Mouse (Mus musculus): ENCODE measurements around the gene Nfs1. TPM values are rescaled to one million over a fixed set of nuclear protein-coding genes. Genes with fewer than 3 reads are reported as not detected.

Nfs1 gene
- 28.1 and 30.0 TPM in 2 replicates for polyA plus RNA-seq (2015; fragmentation: Nextera tagmentation; extraction: Ambion mirVana)

DNA sequence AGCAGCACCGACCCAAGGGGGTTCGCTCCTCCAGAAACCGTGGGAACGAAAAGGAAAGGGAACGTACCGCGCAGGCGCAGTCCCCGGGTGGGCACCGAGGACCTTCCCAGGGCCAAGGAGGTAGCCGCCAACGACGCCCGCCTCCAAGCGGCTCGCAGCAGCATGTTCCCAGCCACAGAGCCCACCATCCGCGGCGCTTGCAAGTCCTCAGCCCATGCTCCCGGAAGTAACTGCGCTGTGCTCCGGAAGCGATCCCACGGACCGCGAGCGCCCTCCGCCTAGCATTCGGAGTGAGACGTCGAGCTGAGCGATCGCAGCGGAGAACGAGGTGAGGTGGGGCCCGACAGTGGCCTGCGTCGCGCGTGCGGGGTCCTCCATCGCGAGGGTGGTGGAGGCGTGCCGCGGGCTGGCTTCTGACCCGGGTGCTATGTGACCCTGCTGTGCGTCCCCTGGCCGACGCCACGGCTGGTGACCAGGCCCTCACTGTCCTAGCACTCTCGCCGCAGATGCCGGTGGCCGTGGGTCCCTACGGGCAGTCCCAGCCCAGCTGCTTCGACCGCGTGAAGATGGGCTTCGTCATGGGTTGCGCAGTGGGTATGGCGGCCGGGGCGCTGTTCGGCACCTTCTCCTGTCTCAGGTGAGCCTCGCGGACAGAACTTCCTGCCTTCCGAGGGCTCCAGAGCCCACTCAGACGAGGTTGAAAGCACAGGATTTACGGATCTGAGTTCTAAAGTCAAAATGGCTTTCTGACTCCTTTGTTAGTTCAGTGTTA is at the start of gene Nfs1, which contains the start of gene Romo1:
Nfs1 (minus strand) TSS at position 234 of the 772 bp plus-strand sequence.
Romo1 (plus strand) TSS at position 87 of the 772 bp plus-strand sequence.

DNA sequence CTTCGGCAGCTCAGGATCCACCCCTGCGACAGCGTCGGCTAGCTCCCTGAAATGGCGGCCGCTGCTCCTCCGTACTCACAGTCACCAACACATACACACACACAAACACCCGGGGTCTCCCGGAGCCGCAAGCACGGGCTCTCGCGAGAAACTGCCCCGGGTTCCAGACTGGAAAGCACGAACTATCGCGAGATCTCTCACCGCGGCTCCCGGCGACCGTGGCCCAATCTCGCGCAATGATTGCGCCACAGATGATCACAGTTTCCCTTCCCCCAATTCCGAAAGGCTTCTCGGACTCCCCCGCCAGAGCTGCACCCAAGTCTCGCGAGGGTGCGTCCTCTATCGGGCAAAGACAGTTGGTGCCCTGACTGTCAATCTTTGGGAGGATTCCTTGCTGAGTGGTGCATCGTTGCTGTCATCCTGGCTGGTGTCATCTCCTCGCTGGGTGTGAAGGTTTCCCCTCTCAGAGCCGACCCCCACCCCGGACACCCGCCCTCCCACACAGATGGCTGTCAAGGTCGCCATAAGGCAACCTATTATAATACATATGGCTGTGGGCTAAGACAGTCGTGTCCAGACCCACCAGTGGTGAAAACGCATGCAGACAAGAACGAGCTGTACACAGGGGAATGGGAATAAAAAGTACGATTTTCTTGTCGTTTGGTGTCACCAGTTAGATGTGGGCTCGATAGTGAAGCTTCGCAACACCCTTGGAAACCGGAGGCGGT is 36.3 kb upstream of the Nfs1 start, which contains the start of gene Rbm39:
Rbm39 (minus strand) TSS at position 145 of the 728 bp plus-strand sequence.

GRCm38 (mm10) chr2:156126992-156127391 is 17.0 kb downstream of the Nfs1 start, which contains the start of gene Gm28036:
Gm28036 (minus strand) TSS chr2:156127092.

DNA sequence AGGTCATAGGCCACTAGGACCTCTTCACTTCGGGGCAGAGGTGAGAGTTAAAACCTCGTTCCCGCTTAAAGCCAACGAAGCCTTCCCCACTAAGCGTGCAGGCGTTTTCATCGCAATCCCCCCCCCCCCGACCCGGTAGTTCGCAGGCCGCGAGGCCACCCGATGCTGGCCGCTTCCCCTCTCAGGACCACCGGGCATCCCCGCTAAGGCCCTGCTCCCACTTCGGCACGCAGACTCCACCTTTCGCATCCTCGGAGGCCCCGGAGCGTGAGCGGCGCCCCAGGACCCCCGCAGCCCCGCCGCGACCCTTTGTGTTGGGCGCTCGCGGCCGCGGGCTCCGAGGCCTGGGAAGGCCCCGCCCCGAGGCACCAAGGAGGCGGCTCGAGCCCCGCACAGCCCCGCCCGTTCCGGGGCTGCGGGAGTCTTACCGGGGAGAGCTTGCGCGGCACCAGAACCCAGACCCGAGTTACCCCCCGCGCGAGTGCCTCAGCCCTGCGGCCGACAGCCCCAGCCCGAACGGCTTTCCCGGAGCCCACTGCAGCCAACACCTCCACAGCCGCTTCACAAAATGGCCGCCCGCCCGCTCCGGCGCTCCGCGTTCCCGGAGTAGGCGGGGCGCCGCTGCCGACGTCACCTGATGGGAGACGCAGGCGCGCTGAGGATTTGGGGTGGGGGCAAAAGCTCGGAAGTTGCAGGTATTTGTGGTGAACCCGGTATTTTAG is 32.5 kb downstream of the Nfs1 start, which contains the start of the genes Cpne1 and Rbm12:
Cpne1 (minus strand) TSS at position 608 of the 722 bp plus-strand sequence.
Rbm12 (minus strand) TSS at position 621 of the 722 bp plus-strand sequence.

Other genes with a start within 250 kb of the Nfs1 start
- gene Uqcc1, start 213.9 kb downstream of the Nfs1 start, polyA plus RNA-seq (2015; fragmentation: Nextera tagmentation; extraction: Ambion mirVana) = 53.2 and 53.6 TPM in 2 replicates
- gene Gm15557, start 203.5 kb downstream of the Nfs1 start, polyA plus RNA-seq (2015; fragmentation: Nextera tagmentation; extraction: Ambion mirVana) = 0.21 TPM in 1 of 2 replicates, not detected in the other
- gene Gdf5, start 198.8 kb downstream of the Nfs1 start, polyA plus RNA-seq (2015; fragmentation: Nextera tagmentation; extraction: Ambion mirVana) = 14.6 and 16.2 TPM in 2 replicates
- 4.9 and 6.3 TPM in 2 replicates for gene Cep250, start 187.7 kb downstream of the Nfs1 start, polyA plus RNA-seq (2015; fragmentation: Nextera tagmentation; extraction: Ambion mirVana)
- 0.18 and 0.23 TPM in 2 replicates for gene 6430550D23Rik, start 136.2 kb downstream of the Nfs1 start, polyA plus RNA-seq (2015; fragmentation: Nextera tagmentation; extraction: Ambion mirVana)
- 121 and 140 TPM in 2 replicates for gene Ergic3, start 136.1 kb downstream of the Nfs1 start, polyA plus RNA-seq (2015; fragmentation: Nextera tagmentation; extraction: Ambion mirVana)
- gene Fer1l4, start 91.2 kb downstream of the Nfs1 start, polyA plus RNA-seq (2015; fragmentation: Nextera tagmentation; extraction: Ambion mirVana) = 10.7 and 11.6 TPM in 2 replicates
- gene Spag4, start 79.0 kb downstream of the Nfs1 start, polyA plus RNA-seq (2015; fragmentation: Nextera tagmentation; extraction: Ambion mirVana) = 1.2 and 1.8 TPM in 2 replicates
- gene Cpne1, start 32.2 kb downstream of the Nfs1 start, polyA plus RNA-seq (2015; fragmentation: Nextera tagmentation; extraction: Ambion mirVana) = 31.5 and 34.3 TPM in 2 replicates
- gene Rbm12, start 32.2 kb downstream of the Nfs1 start, polyA plus RNA-seq (2015; fragmentation: Nextera tagmentation; extraction: Ambion mirVana) = 9.8 and 15.9 TPM in 2 replicates
- gene Gm28036, start 17.1 kb downstream of the Nfs1 start, polyA plus RNA-seq (2015; fragmentation: Nextera tagmentation; extraction: Ambion mirVana) = 6.3 and 6.7 TPM in 2 replicates
- 362 and 366 TPM in 2 replicates for gene Romo1, start 147 bp downstream of the Nfs1 start, polyA plus RNA-seq (2015; fragmentation: Nextera tagmentation; extraction: Ambion mirVana)
- gene Rbm39, start 36.1 kb upstream of the Nfs1 start, polyA plus RNA-seq (2015; fragmentation: Nextera tagmentation; extraction: Ambion mirVana) = 324 and 348 TPM in 2 replicates
- 28.7 and 41.9 TPM in 2 replicates for gene Phf20, start 52.3 kb upstream of the Nfs1 start, polyA plus RNA-seq (2015; fragmentation: Nextera tagmentation; extraction: Ambion mirVana)
- 5.5 and 6.3 TPM in 2 replicates for gene Cnbd2, start 168.1 kb upstream of the Nfs1 start, polyA plus RNA-seq (2015; fragmentation: Nextera tagmentation; extraction: Ambion mirVana)
- 81.7 and 86.0 TPM in 2 replicates for gene Scand1, start 168.5 kb upstream of the Nfs1 start, polyA plus RNA-seq (2015; fragmentation: Nextera tagmentation; extraction: Ambion mirVana)